Mouse (Mus musculus) hindbrain, embryonic 16.5 days (tissue): ENCODE results near the gene Snrnp27. TPM values are rescaled to one million over a fixed set of nuclear protein-coding genes. Genes with fewer than 3 reads are reported as not detected.
A peak's percentile ranks its signal among the peaks of the same experiment; 100 is the strongest.

Experiments used
- ATAC-seq: fragments of 200-750 bp; cut with Nextera tagmentation; 2 replicates; pipeline ENCODE4 v1.8.0; 2017; ENCODE audit warnings: moderate TSS enrichment, moderate library complexity
- H3K27ac ChIP-seq: fragments of 300-500 bp; sonication (generic); 2 replicates; pipeline ENCODE4 v1.5.1; 2014; ENCODE audit warnings: low read depth, mild to moderate bottlenecking, control low read depth, low read length, moderate library complexity
- H3K27me3 ChIP-seq: fragments of 300-500 bp; sonication (generic); replicated peaks from 2 replicates; pipeline ENCODE4 v1.6.1; 2014; ENCODE audit warnings: low read length; ENCODE audit not compliant: control insufficient read depth, insufficient read depth
- H3K36me3 ChIP-seq: fragments of 300-500 bp; sonication (generic); 2 replicates; pipeline ENCODE4 v1.6.1; 2014; ENCODE audit warnings: mild to moderate bottlenecking, low read length, moderate library complexity, mixed read lengths; ENCODE audit not compliant: control insufficient read depth, insufficient read depth
- H3K4me1 ChIP-seq: fragments of 300-500 bp; sonication (generic); 2 replicates; pipeline ENCODE4 v1.6.1; 2014; ENCODE audit warnings: low read depth, low read length; ENCODE audit not compliant: control insufficient read depth, insufficient read depth
- H3K4me2 ChIP-seq: fragments of 300-500 bp; sonication (generic); 2 replicates; pipeline ENCODE4 v1.6.1; 2014; ENCODE audit warnings: mild to moderate bottlenecking, low read length, control low read depth, moderate library complexity
- H3K4me3 ChIP-seq: fragments of 300-500 bp; sonication (generic); 2 replicates; pipeline ENCODE4 v1.5.1; 2014; ENCODE audit warnings: mild to moderate bottlenecking, low read length, control low read depth, moderate library complexity
- H3K9ac ChIP-seq: fragments of 300-500 bp; sonication (generic); 2 replicates; pipeline ENCODE4 v1.6.1; 2014; ENCODE audit warnings: low read depth, mild to moderate bottlenecking, control low read depth, low read length, moderate library complexity
- H3K9me3 ChIP-seq: fragments of 300-500 bp; sonication (generic); 2 replicates; pipeline ENCODE4 v1.6.1; 2014; ENCODE audit warnings: mild to moderate bottlenecking, low read length, moderate library complexity; ENCODE audit not compliant: control insufficient read depth
- WGBS: fragments of 180-500 bp; shearing (Covaris S2); extraction: QIAGEN DNeasy Blood & Tissue Kit; methylation state at CpG from one replicate; pipeline ENCODE4 v1.1.7; 2014; 5-methylcytosine and 5-hydroxymethylcytosine counted together
- polyA plus RNA-seq: library from polyadenylated mRNA; unstranded; fragments of >200 nt; fragmentation: Nextera tagmentation; extraction: Ambion mirVana; gene quantifications from 2 replicates; pipeline ENCODE4 v1.2.1, GENCODE M21; 2015

Snrnp27 gene
- polyA plus RNA-seq, 1 experiment from 2014 or later = 81.5 TPM

DNA sequence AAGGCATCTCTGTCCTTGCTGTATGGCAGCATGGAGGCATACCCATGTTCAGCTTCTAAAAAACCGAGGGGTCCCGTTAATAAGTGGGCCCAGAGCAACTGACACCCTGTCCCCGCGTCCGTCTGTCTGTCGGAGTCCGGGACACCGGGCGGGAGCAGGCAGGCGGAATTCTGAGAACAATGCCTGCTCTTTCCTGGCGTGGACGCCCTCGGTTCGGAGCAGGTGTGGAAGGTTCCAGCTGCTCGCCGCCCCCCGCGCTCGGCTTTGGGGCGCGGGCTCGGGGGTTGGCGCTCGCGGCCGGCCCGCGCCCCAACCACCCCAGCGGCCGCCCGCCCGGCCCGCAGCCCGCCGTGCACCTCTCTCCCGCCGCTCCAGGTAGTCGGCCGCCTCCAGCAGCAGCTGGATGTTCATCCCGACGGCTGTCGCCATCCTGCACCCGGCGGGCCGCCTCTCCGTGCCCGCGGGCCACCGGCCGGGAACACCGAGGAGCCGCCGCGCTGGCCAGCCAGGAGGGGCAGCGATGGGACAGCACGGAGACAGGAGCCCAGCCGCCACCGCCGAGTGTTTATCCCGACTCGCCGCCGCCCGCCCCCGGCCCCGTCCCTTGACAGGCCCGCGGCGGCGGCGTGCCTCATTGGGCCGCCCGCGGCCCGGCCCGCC lies 15.6 kb downstream of the Snrnp27 start, which contains the start of gene Mxd1:
Gene Mxd1, minus strand, starts transcription at position 582 of the 660 bp plus-strand sequence.
- Histone ChIP-seq H3K27ac (peak within 1 kb of the TSS; percentile 71), H3K4me1 (peaks cover 24% of the 10 kb centered on the region), H3K9ac (peak within 1 kb of the TSS; percentile 92), H3K4me3 (peak within 1 kb of the TSS; percentile 97), H3K36me3 (no peaks in the 10 kb centered on the region; the same call in 1 of the 2 replicates), H3K9me3 (no peaks in the 10 kb centered on the region), H3K27me3 (no peaks in the 10 kb centered on the region), H3K4me2 (peak within 1 kb of the TSS; percentile 93)
- WGBS = under 1% methylated on average over 41 of the region's 76 CpGs
- ATAC-seq = no peak

GRCm38 (mm10) chr6:86667061-86667460 lies 17.3 kb downstream of the Snrnp27 start:
- no peaks in the 10 kb centered on the region for H3K27me3 ChIP-seq
- H3K4me2 ChIP-seq = no peak overlapping the region
- no peak for ATAC-seq
- H3K27ac ChIP-seq = no peak overlapping the region
- WGBS = 93% methylated on average over 10 of the region's 10 CpGs
- H3K9me3 ChIP-seq = no peaks in the 10 kb centered on the region
- peaks cover 24% of the 10 kb centered on the region for H3K4me1 ChIP-seq
- peaks cover 5% of the 10 kb centered on the region; the same call in 1 of the 2 replicates for H3K36me3 ChIP-seq
- H3K9ac ChIP-seq = no peak overlapping the region
- no peak overlapping the region for H3K4me3 ChIP-seq

DNA sequence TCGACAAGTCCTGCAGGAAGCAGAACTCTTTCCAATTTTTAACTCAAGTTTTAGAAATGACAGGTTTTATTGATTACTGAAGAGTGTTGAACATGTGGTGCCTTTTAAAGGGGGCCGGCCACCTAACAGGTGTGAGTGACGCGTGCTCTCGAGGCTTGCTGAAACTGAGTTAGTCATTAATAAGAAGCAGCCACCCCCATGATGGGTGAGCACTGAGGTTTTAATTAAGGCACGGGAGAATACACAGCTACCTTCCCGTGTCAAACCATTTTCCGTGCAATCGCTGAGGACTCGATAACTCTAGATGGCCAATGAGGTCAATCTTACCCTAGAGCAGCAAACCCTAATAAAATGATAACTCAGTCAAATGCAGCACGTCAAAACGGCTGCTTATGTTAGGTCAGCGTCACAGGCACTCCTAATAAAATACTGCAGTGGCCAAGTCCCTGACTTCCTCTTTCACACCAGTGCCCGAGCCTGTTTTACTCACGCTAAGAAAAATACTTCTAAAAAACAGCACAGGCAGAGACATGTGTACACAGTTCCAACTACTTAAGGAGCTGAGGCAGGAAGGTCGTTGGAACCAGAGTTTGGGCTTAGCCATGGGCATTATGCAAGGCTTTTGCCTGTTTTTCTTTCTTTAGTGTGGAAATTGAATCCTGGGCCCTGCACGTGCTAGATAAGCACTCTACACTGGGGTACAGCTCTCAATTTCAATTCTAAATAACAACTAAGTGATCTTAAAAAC lies 18.6 kb downstream of the Snrnp27 start:
- no peak for ATAC-seq
- Histone ChIP-seq H3K4me2 (no peak overlapping the region), H3K27ac (no peak overlapping the region), H3K36me3 (peaks cover 10% of the 10 kb centered on the region), H3K4me3 (no peak overlapping the region), H3K9me3 (no peaks in the 10 kb centered on the region), H3K27me3 (no peaks in the 10 kb centered on the region), H3K9ac (no peak overlapping the region), H3K4me1 (peaks cover 24% of the 10 kb centered on the region)
- WGBS = 86% methylated on average over 17 of the region's 17 CpGs

- WGBS = 80% methylated on average over 5 of the region's 5 CpGs
- no peak overlapping the region for H3K27ac ChIP-seq
- peaks cover 12% of the 10 kb centered on the region for H3K36me3 ChIP-seq
These were observed 19.2 kb downstream of the Snrnp27 start for GRCm38 (mm10) chr6:86665076-86665475.

GRCm38 (mm10) chr6:86660161-86660877 lies 24.0 kb downstream of the Snrnp27 start:
- Histone ChIP-seq H3K4me1 (no peaks in the 10 kb centered on the region), H3K36me3 (peaks cover 18% of the 10 kb centered on the region), H3K4me3 (no peak overlapping the region), H3K4me2 (no peak overlapping the region), H3K27ac (no peak overlapping the region), H3K9ac (no peak overlapping the region), H3K27me3 (no peaks in the 10 kb centered on the region), H3K9me3 (no peaks in the 10 kb centered on the region)
- ATAC-seq = no peak
- WGBS = 81% methylated on average over 9 of the region's 9 CpGs

More at GRCm38 (mm10) chr6:86665076-86665475, 19.2 kb downstream of the Snrnp27 start:
- Histone ChIP-seq H3K4me2 (no peak overlapping the region), H3K9ac (no peak overlapping the region), H3K9me3 (no peaks in the 10 kb centered on the region), H3K4me1 (peaks cover 24% of the 10 kb centered on the region), H3K27me3 (no peaks in the 10 kb centered on the region), H3K4me3 (no peak overlapping the region)
- no peak for ATAC-seq

DNA sequence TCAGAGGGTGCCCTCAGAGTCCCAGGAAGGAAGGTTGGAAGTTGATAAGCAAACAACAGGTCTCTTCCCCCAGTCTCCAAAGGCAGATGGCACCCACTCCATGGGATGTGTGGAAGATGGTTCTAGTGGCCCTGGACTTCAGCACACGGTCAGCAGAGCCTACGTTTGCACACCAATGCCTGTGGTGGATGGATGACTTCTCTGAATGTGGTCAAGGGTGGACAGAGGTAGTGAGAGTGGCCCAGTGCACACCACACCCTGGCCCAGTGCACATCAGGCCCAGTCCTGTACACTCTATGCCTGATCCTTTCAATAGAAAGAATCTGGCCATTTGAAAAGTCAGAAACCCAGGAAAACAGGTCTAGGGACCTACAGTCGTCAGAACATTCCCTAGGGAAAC lies 25.8 kb downstream of the Snrnp27 start:
- no peak for ATAC-seq
- Histone ChIP-seq H3K4me1 (no peaks in the 10 kb centered on the region), H3K9me3 (no peaks in the 10 kb centered on the region), H3K27me3 (no peaks in the 10 kb centered on the region), H3K4me3 (no peak overlapping the region), H3K36me3 (peaks cover 21% of the 10 kb centered on the region), H3K9ac (no peak overlapping the region), H3K4me2 (no peak overlapping the region), H3K27ac (no peak overlapping the region)
- 77% methylated on average over 3 of the region's 3 CpGs for WGBS

DNA sequence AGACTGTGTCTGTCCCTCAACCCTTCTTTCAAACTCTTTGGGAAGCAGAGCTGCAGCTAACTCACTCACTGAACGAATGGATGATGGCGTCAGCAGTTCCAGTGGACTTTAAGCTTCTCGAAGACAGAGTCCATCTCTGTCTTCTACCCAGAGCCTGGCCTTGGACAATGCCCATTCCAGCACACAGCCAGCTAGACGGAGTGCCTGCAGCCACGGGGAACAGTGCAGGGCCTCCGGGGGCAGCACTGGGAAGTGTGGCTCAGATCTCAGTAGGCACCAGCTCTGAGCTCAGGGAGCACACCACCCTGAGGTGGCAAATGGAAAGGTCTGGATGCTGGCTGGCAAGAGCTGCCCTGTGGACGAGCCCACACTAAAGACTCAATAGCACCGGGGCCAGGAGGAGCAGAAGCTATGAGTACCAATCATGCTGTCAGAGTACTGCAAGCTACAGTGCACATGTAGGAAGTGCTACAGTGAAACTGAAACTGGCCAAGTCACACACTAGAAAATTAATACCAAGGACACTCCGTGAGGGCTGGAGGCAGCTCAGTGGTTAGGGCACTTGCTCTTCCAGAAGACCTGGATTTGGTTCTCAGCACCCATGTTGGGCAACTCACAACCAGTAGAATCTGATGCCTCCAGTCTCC lies 29.9 kb downstream of the Snrnp27 start:
- Histone ChIP-seq H3K4me3 (no peak overlapping the region), H3K4me2 (no peak overlapping the region), H3K36me3 (peaks cover 29% of the 10 kb centered on the region), H3K9me3 (no peaks in the 10 kb centered on the region), H3K4me1 (no peaks in the 10 kb centered on the region), H3K27me3 (no peaks in the 10 kb centered on the region), H3K27ac (no peak overlapping the region), H3K9ac (no peak overlapping the region)
- ATAC-seq = no peak
- 83% methylated on average over 9 of the region's 9 CpGs for WGBS

GRCm38 (mm10) chr6:86653026-86653425 lies 31.3 kb downstream of the Snrnp27 start:
- H3K4me3 ChIP-seq = no peak overlapping the region
- no peak overlapping the region for H3K4me2 ChIP-seq
- no peak for ATAC-seq
- peaks cover 41% of the 10 kb centered on the region for H3K36me3 ChIP-seq
- H3K9ac ChIP-seq = no peak overlapping the region
- no peaks in the 10 kb centered on the region for H3K27me3 ChIP-seq
- H3K27ac ChIP-seq = no peak overlapping the region
- WGBS = 91% methylated on average over 6 of the region's 6 CpGs
- no peaks in the 10 kb centered on the region for H3K4me1 ChIP-seq
- H3K9me3 ChIP-seq = no peaks in the 10 kb centered on the region
